Mouse (Mus musculus) cerebellum, adult 2 months (tissue): ENCODE measurements at regions not wholly inside any gene's neighbourhood (a gene's known extent, or its start where the extent isn't known, plus 50 kb on each side); places are given as distances from the start of the nearest gene placed in this dataset.

Experiments used
- CTCF ChIP-seq: fragments of 200-500 bp; IDR thresholded peaks from 2 replicates; pipeline ENCODE4 v1.5.1; 2011; ENCODE audit warnings: low read depth, mild to moderate bottlenecking, control low read depth, low read length, moderate library complexity, borderline replicate concordance; ENCODE audit not compliant: insufficient read depth
- POLR2A ChIP-seq: fragments of 200-500 bp; IDR thresholded peaks from 2 replicates; pipeline ENCODE4 v1.6.1; 2011; ENCODE audit warnings: low read length, control low read depth, borderline replicate concordance; ENCODE audit not compliant: insufficient read depth

GRCm38 (mm10) chr15:72140122-72140521 is 1694.2 kb upstream of the Gm6569 start:
- TF ChIP-seq CTCF = no peak
- no peak for TF ChIP-seq POLR2A
